Mouse (Mus musculus): Measurements from ENCODE around the gene Man1a2. TPM values are rescaled to one million over a fixed set of nuclear protein-coding genes. Genes with fewer than 3 reads are reported as not detected.

Gene Man1a2
- polyA plus RNA-seq, 1 experiment from 2014 or later: 28.6 TPM

GRCm38 (mm10) chr3:100688747-100689146 lies 3.4 kb upstream of the Man1a2 start:
- no peak overlapping the region for H3K27ac ChIP-seq (ENCODE audit: low read depth, low read length)
- H3K9me3 ChIP-seq (replicated peaks; ENCODE audit: control insufficient read depth, low read length): no peaks in the 10 kb centered on the region
- DNase-seq (ENCODE audit: low spot score): no peak
- no peaks in the 10 kb centered on the region for H3K36me3 ChIP-seq (ENCODE audit: control insufficient read depth, insufficient read depth, low read length)
- WGBS: 92% methylated on average over 6 of the region's 6 CpGs
- no peak overlapping the region for H3K4me3 ChIP-seq (ENCODE audit: low read depth, low read length)
- no peak overlapping the region for H3K4me2 ChIP-seq (ENCODE audit: low read length)
- no peak for ATAC-seq
- H3K27me3 ChIP-seq (replicated peaks; ENCODE audit: control insufficient read depth, insufficient read depth, low read length): 0 out of 2 replicates have a peak, but pooled peaks cover 2% of the 10 kb centered on the region
- peaks cover 6% of the 10 kb centered on the region; the same call in 1 of the 2 replicates for H3K4me1 ChIP-seq (ENCODE audit: control insufficient read depth, insufficient read depth, low read length)
- no peak overlapping the region for H3K9ac ChIP-seq (ENCODE audit: low read length)

DNA sequence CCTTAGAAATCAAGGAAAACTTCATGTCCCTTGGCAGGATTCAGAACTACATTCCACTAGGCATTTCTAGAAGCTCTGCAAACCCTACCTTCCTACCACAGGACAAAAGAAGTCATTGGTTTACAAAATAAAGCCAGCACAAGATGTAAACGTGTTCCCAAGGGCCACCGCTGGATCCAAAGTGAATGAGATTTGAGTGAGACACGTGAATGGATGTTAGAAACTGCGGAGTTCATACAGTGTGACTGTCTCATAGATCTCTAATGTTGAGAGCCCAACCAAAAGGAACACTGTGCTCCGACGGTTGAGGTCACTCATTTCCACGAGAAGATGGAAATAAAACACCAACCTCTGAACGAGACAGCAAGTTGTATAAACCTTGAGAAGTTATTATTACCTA lies 1.5 kb upstream of the Man1a2 start:
- Histone ChIP-seq H3K27ac (ENCODE audit: low read depth, low read length) (no peak overlapping the region), H3K4me3 (ENCODE audit: low read depth, low read length) (no peak overlapping the region; the same call in 1 of the 2 replicates), H3K4me1 (ENCODE audit: control insufficient read depth, insufficient read depth, low read length) (peaks cover 14% of the 10 kb centered on the region), H3K9me3 (replicated peaks; ENCODE audit: control insufficient read depth, low read length) (no peaks in the 10 kb centered on the region), H3K36me3 (ENCODE audit: control insufficient read depth, insufficient read depth, low read length) (no peaks in the 10 kb centered on the region), H3K9ac (ENCODE audit: low read length) (no peak overlapping the region), H3K27me3 (replicated peaks; ENCODE audit: control insufficient read depth, insufficient read depth, low read length) (0 out of 2 replicates have a peak, but pooled peaks cover 2% of the 10 kb centered on the region), H3K4me2 (ENCODE audit: low read length) (peak overlapping the region; percentile 75; the same call in 1 of the 2 replicates)
- DNase-seq (ENCODE audit: low spot score) (no peak), ATAC-seq (no peak)
- 88% methylated on average over 8 of the region's 8 CpGs for WGBS

- no peaks in the 10 kb centered on the region for H3K9me3 ChIP-seq (replicated peaks; ENCODE audit: control insufficient read depth, low read length)
- 0 out of 2 replicates have a peak, but pooled peaks cover 2% of the 10 kb centered on the region for H3K27me3 ChIP-seq (replicated peaks; ENCODE audit: control insufficient read depth, insufficient read depth, low read length)
- H3K4me1 ChIP-seq (ENCODE audit: control insufficient read depth, insufficient read depth, low read length): peaks cover 20% of the 10 kb centered on the region
- H3K36me3 ChIP-seq (ENCODE audit: control insufficient read depth, insufficient read depth, low read length): no peaks in the 10 kb centered on the region
- peak overlapping the region; percentile 87 for H3K9ac ChIP-seq (ENCODE audit: low read length)
- H3K4me2 ChIP-seq (ENCODE audit: low read length): peak overlapping the region; percentile 75
- H3K27ac ChIP-seq (ENCODE audit: low read depth, low read length): peak overlapping the region; percentile 98
- peak overlapping the region; percentile 84 for H3K4me3 ChIP-seq (ENCODE audit: low read depth, low read length)
- peak; percentile 86 for ATAC-seq
- peak; percentile 74 for DNase-seq (ENCODE audit: low spot score)
- under 1% methylated on average over 71 of the region's 77 CpGs for WGBS
Measured at GRCm38 (mm10) chr3:100685763-100686370, 564 bp upstream of the Man1a2 start.

DNA sequence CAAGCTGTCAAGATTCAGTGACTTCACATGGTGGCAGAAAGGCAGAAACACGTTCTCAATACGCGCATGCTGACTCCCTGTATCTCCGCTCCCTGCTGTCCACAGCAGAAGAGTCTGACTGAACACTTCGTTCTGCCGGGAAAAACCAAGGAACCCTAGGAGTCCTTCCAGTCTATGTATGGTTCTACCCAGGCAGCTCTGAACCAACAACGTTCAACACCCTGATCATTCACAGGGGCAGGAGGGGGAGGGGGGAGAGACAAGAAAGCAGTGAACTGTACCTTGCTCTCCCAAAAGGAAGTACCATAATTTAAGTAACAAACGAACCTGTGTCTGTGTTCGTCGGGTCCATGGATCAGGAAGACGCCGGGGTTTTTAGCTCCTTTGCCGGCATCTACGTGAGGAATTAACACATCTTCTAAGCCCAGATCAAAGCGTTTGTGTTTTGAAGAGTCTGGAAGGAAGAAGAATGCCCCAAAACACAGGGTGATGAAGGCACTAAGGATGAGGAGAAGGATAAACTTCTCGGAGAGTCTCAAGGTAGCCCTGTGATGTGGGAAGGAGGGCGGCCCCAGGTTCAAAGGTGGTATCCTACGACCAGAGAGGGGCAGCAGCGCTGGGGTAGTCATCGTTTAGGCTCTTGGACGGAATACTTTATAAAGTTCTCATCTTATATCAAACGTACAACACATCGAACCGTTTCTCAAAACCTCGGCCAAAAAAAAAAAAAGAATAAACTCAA lies 898 bp downstream of the Man1a2 start:
- H3K9ac ChIP-seq (ENCODE audit: low read length): peak overlapping the region; percentile 87
- 0 out of 2 replicates have a peak, but pooled peaks cover 2% of the 10 kb centered on the region for H3K27me3 ChIP-seq (replicated peaks; ENCODE audit: control insufficient read depth, insufficient read depth, low read length)
- ATAC-seq (no peak), DNase-seq (ENCODE audit: low spot score) (peak; percentile 53)
- WGBS: under 1% methylated on average over 25 of the region's 25 CpGs
- peak overlapping the region; percentile 75 for H3K4me2 ChIP-seq (ENCODE audit: low read length)
- no peak overlapping the region for H3K27ac ChIP-seq (ENCODE audit: low read depth, low read length)
- H3K9me3 ChIP-seq (replicated peaks; ENCODE audit: control insufficient read depth, low read length): no peaks in the 10 kb centered on the region
- H3K36me3 ChIP-seq (ENCODE audit: control insufficient read depth, insufficient read depth, low read length): no peaks in the 10 kb centered on the region
- H3K4me3 ChIP-seq (ENCODE audit: low read depth, low read length): peak overlapping the region; percentile 84
- peaks cover 20% of the 10 kb centered on the region for H3K4me1 ChIP-seq (ENCODE audit: control insufficient read depth, insufficient read depth, low read length)

GRCm38 (mm10) chr3:100682841-100683240 lies 2.5 kb downstream of the Man1a2 start:
- Histone ChIP-seq H3K27me3 (replicated peaks; ENCODE audit: control insufficient read depth, insufficient read depth, low read length) (0 out of 2 replicates have a peak, but pooled peaks cover 2% of the 10 kb centered on the region), H3K4me1 (ENCODE audit: control insufficient read depth, insufficient read depth, low read length) (peaks cover 20% of the 10 kb centered on the region), H3K4me2 (ENCODE audit: low read length) (peak overlapping the region; percentile 75), H3K27ac (ENCODE audit: low read depth, low read length) (no peak overlapping the region), H3K9ac (ENCODE audit: low read length) (peak overlapping the region; percentile 46), H3K4me3 (ENCODE audit: low read depth, low read length) (peak overlapping the region; percentile 28), H3K9me3 (replicated peaks; ENCODE audit: control insufficient read depth, low read length) (no peaks in the 10 kb centered on the region), H3K36me3 (ENCODE audit: control insufficient read depth, insufficient read depth, low read length) (no peaks in the 10 kb centered on the region)
- 18% methylated on average over 3 of the region's 3 CpGs for WGBS
- no peak for ATAC-seq
- DNase-seq (ENCODE audit: low spot score): no peak

DNA sequence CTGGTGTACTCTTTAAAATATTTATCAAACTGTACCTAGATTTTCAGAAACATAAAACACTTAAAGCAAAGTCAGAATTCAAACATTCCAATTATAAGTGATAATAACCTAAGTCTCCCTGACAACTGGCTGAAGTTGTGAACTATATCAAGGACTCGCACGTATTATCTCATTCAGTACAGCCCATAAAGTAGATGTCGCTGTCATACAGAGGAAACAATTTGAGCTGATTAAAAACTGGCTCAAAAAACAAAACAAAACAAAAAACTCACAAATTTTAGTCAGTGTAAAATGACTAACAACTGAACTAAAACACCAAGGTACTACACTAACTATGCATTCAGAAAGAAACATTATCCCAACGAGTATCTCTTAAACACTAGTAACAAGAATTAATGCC lies 3.0 kb downstream of the Man1a2 start:
- no peaks in the 10 kb centered on the region for H3K36me3 ChIP-seq (ENCODE audit: control insufficient read depth, insufficient read depth, low read length)
- ATAC-seq: no peak
- peak overlapping the region; percentile 28 for H3K4me3 ChIP-seq (ENCODE audit: low read depth, low read length)
- WGBS: 40% methylated on average over 4 of the region's 4 CpGs
- no peaks in the 10 kb centered on the region for H3K9me3 ChIP-seq (replicated peaks; ENCODE audit: control insufficient read depth, low read length)
- H3K27me3 ChIP-seq (replicated peaks; ENCODE audit: control insufficient read depth, insufficient read depth, low read length): 0 out of 2 replicates have a peak, but pooled peaks cover 2% of the 10 kb centered on the region
- H3K4me1 ChIP-seq (ENCODE audit: control insufficient read depth, insufficient read depth, low read length): peaks cover 20% of the 10 kb centered on the region
- DNase-seq (ENCODE audit: low spot score): no peak
- peak overlapping the region; percentile 46; the same call in 1 of the 2 replicates for H3K9ac ChIP-seq (ENCODE audit: low read length)
- no peak overlapping the region for H3K27ac ChIP-seq (ENCODE audit: low read depth, low read length)
- peak overlapping the region; percentile 75 for H3K4me2 ChIP-seq (ENCODE audit: low read length)

- Histone ChIP-seq H3K27ac (ENCODE audit: low read depth, low read length) (no peak overlapping the region), H3K27me3 (replicated peaks; ENCODE audit: control insufficient read depth, insufficient read depth, low read length) (no peaks in the 10 kb centered on the region), H3K9ac (ENCODE audit: low read length) (peak overlapping the region; percentile 30; the same call in 1 of the 2 replicates), H3K4me1 (ENCODE audit: control insufficient read depth, insufficient read depth, low read length) (peaks cover 18% of the 10 kb centered on the region), H3K9me3 (replicated peaks; ENCODE audit: control insufficient read depth, low read length) (no peaks in the 10 kb centered on the region), H3K4me2 (ENCODE audit: low read length) (peak overlapping the region; percentile 75), H3K4me3 (ENCODE audit: low read depth, low read length) (peak overlapping the region; percentile 17), H3K36me3 (ENCODE audit: control insufficient read depth, insufficient read depth, low read length) (no peaks in the 10 kb centered on the region)
- no peak for ATAC-seq
- DNase-seq (ENCODE audit: low spot score): peak; percentile 20
- WGBS: 15% methylated on average over 11 of the region's 11 CpGs
Measured at GRCm38 (mm10) chr3:100681448-100682092, 3.7 kb downstream of the Man1a2 start.

GRCm38 (mm10) chr3:100680226-100680625 lies 5.1 kb downstream of the Man1a2 start:
- Histone ChIP-seq H3K27me3 (replicated peaks; ENCODE audit: control insufficient read depth, insufficient read depth, low read length) (no peaks in the 10 kb centered on the region), H3K9me3 (replicated peaks; ENCODE audit: control insufficient read depth, low read length) (no peaks in the 10 kb centered on the region), H3K4me2 (ENCODE audit: low read length) (no peak overlapping the region), H3K36me3 (ENCODE audit: control insufficient read depth, insufficient read depth, low read length) (no peaks in the 10 kb centered on the region), H3K4me1 (ENCODE audit: control insufficient read depth, insufficient read depth, low read length) (peaks cover 17% of the 10 kb centered on the region), H3K27ac (ENCODE audit: low read depth, low read length) (no peak overlapping the region), H3K9ac (ENCODE audit: low read length) (no peak overlapping the region), H3K4me3 (ENCODE audit: low read depth, low read length) (no peak overlapping the region)
- DNase-seq (ENCODE audit: low spot score) (no peak), ATAC-seq (no peak)
- 90% methylated on average over 2 of the region's 2 CpGs for WGBS

Measured in forebrain, embryonic 14.5 days (tissue).